Mouse (Mus musculus): ENCODE data around the gene Cog1. TPM values are rescaled to one million over a fixed set of nuclear protein-coding genes. Genes with fewer than 3 reads are reported as not detected.

Gene Cog1
- polyA plus RNA-seq, 1 experiment from 2014 or later = 24.9 TPM

- H3K4me3 ChIP-seq (ENCODE audit: low read length) = no peak overlapping the region
- no peak overlapping the region for H3K4me2 ChIP-seq (ENCODE audit: low read depth, low read length)
- no peak for ATAC-seq
- 74% methylated on average over 4 of the region's 4 CpGs for WGBS
- H3K36me3 ChIP-seq (ENCODE audit: control insufficient read depth, insufficient read depth, low read length) = peaks cover 6% of the 10 kb centered on the region; the same call in 1 of the 2 replicates
- no peaks in the 10 kb centered on the region for H3K9me3 ChIP-seq (ENCODE audit: control insufficient read depth, low read length)
- no peak overlapping the region for H3K27ac ChIP-seq (ENCODE audit: low read length)
- H3K9ac ChIP-seq (ENCODE audit: low read depth, low read length) = no peak overlapping the region
- H3K4me1 ChIP-seq (ENCODE audit: control insufficient read depth, insufficient read depth, low read length) = peaks cover 26% of the 10 kb centered on the region
- no peaks in the 10 kb centered on the region for H3K27me3 ChIP-seq (replicated peaks; ENCODE audit: control insufficient read depth, insufficient read depth, low read length)
Observed at GRCm38 (mm10) chr11:113669711-113670110, 20.7 kb downstream of the Cog1 start.

GRCm38 (mm10) chr11:113673614-113674013, 24.6 kb downstream of the Cog1 start:
- Histone ChIP-seq H3K36me3 (ENCODE audit: control insufficient read depth, insufficient read depth, low read length) (peaks cover 6% of the 10 kb centered on the region; the same call in 1 of the 2 replicates), H3K4me1 (ENCODE audit: control insufficient read depth, insufficient read depth, low read length) (peaks cover 4% of the 10 kb centered on the region), H3K4me3 (ENCODE audit: low read length) (no peak overlapping the region), H3K9me3 (ENCODE audit: control insufficient read depth, low read length) (no peaks in the 10 kb centered on the region), H3K27me3 (replicated peaks; ENCODE audit: control insufficient read depth, insufficient read depth, low read length) (no peaks in the 10 kb centered on the region), H3K9ac (ENCODE audit: low read depth, low read length) (no peak overlapping the region), H3K27ac (ENCODE audit: low read length) (no peak overlapping the region), H3K4me2 (ENCODE audit: low read depth, low read length) (no peak overlapping the region)
- 90% methylated on average over 4 of the region's 4 CpGs for WGBS
- ATAC-seq = no peak

GRCm38 (mm10) chr11:113674595-113674994, 25.6 kb downstream of the Cog1 start:
- ATAC-seq = no peak
- no peak overlapping the region for H3K4me2 ChIP-seq (ENCODE audit: low read depth, low read length)
- H3K9ac ChIP-seq (ENCODE audit: low read depth, low read length) = no peak overlapping the region
- peaks cover 6% of the 10 kb centered on the region; the same call in 1 of the 2 replicates for H3K36me3 ChIP-seq (ENCODE audit: control insufficient read depth, insufficient read depth, low read length)
- H3K27ac ChIP-seq (ENCODE audit: low read length) = no peak overlapping the region
- H3K4me3 ChIP-seq (ENCODE audit: low read length) = no peak overlapping the region
- no peaks in the 10 kb centered on the region for H3K27me3 ChIP-seq (replicated peaks; ENCODE audit: control insufficient read depth, insufficient read depth, low read length)
- no peaks in the 10 kb centered on the region for H3K9me3 ChIP-seq (ENCODE audit: control insufficient read depth, low read length)
- H3K4me1 ChIP-seq (ENCODE audit: control insufficient read depth, insufficient read depth, low read length) = no peaks in the 10 kb centered on the region
- 86% methylated on average over 5 of the region's 5 CpGs for WGBS

GRCm38 (mm10) chr11:113676847-113677246, 27.9 kb downstream of the Cog1 start:
- Histone ChIP-seq H3K27me3 (replicated peaks; ENCODE audit: control insufficient read depth, insufficient read depth, low read length) (no peaks in the 10 kb centered on the region), H3K4me2 (ENCODE audit: low read depth, low read length) (no peak overlapping the region), H3K4me1 (ENCODE audit: control insufficient read depth, insufficient read depth, low read length) (peaks cover 6% of the 10 kb centered on the region; the same call in 1 of the 2 replicates), H3K9ac (ENCODE audit: low read depth, low read length) (no peak overlapping the region), H3K36me3 (ENCODE audit: control insufficient read depth, insufficient read depth, low read length) (peaks cover 6% of the 10 kb centered on the region; the same call in 1 of the 2 replicates), H3K9me3 (ENCODE audit: control insufficient read depth, low read length) (no peaks in the 10 kb centered on the region), H3K27ac (ENCODE audit: low read length) (no peak overlapping the region), H3K4me3 (ENCODE audit: low read length) (no peak overlapping the region)
- no peak for ATAC-seq
- WGBS = 81% methylated on average over 2 of the region's 2 CpGs

GRCm38 (mm10) chr11:113677378-113677777, 28.4 kb downstream of the Cog1 start:
- Histone ChIP-seq H3K4me2 (ENCODE audit: low read depth, low read length) (no peak overlapping the region), H3K27ac (ENCODE audit: low read length) (no peak overlapping the region), H3K9me3 (ENCODE audit: control insufficient read depth, low read length) (no peaks in the 10 kb centered on the region), H3K36me3 (ENCODE audit: control insufficient read depth, insufficient read depth, low read length) (peaks cover 6% of the 10 kb centered on the region; the same call in 1 of the 2 replicates), H3K4me3 (ENCODE audit: low read length) (no peak overlapping the region), H3K27me3 (replicated peaks; ENCODE audit: control insufficient read depth, insufficient read depth, low read length) (no peaks in the 10 kb centered on the region), H3K9ac (ENCODE audit: low read depth, low read length) (no peak overlapping the region), H3K4me1 (ENCODE audit: control insufficient read depth, insufficient read depth, low read length) (peaks cover 6% of the 10 kb centered on the region; the same call in 1 of the 2 replicates)
- 97% methylated on average over 2 of the region's 2 CpGs for WGBS
- no peak for ATAC-seq

GRCm38 (mm10) chr11:113678373-113678772, 29.4 kb downstream of the Cog1 start:
- Histone ChIP-seq H3K27ac (ENCODE audit: low read length) (no peak overlapping the region), H3K4me1 (ENCODE audit: control insufficient read depth, insufficient read depth, low read length) (peaks cover 10% of the 10 kb centered on the region; the same call in 1 of the 2 replicates), H3K36me3 (ENCODE audit: control insufficient read depth, insufficient read depth, low read length) (0 out of 2 replicates have a peak, but pooled peaks cover 3% of the 10 kb centered on the region), H3K27me3 (replicated peaks; ENCODE audit: control insufficient read depth, insufficient read depth, low read length) (no peaks in the 10 kb centered on the region), H3K4me2 (ENCODE audit: low read depth, low read length) (no peak overlapping the region), H3K9ac (ENCODE audit: low read depth, low read length) (no peak overlapping the region), H3K4me3 (ENCODE audit: low read length) (no peak overlapping the region), H3K9me3 (ENCODE audit: control insufficient read depth, low read length) (no peaks in the 10 kb centered on the region)
- ATAC-seq = no peak
- 77% methylated on average over 8 of the region's 8 CpGs for WGBS

- ATAC-seq = no peak
- no peak overlapping the region for H3K4me2 ChIP-seq (ENCODE audit: low read depth, low read length)
- H3K27me3 ChIP-seq (replicated peaks; ENCODE audit: control insufficient read depth, insufficient read depth, low read length) = no peaks in the 10 kb centered on the region
- no peak overlapping the region for H3K4me3 ChIP-seq (ENCODE audit: low read length)
- H3K9ac ChIP-seq (ENCODE audit: low read depth, low read length) = no peak overlapping the region
- peaks cover 16% of the 10 kb centered on the region for H3K4me1 ChIP-seq (ENCODE audit: control insufficient read depth, insufficient read depth, low read length)
- no peaks in the 10 kb centered on the region for H3K36me3 ChIP-seq (ENCODE audit: control insufficient read depth, insufficient read depth, low read length)
- H3K27ac ChIP-seq (ENCODE audit: low read length) = no peak overlapping the region
- no peaks in the 10 kb centered on the region for H3K9me3 ChIP-seq (ENCODE audit: control insufficient read depth, low read length)
- WGBS = 86% methylated on average over 2 of the region's 2 CpGs
Observed at GRCm38 (mm10) chr11:113680954-113681353, 32.0 kb downstream of the Cog1 start.

GRCm38 (mm10) chr11:113681979-113682378, 33.0 kb downstream of the Cog1 start:
- H3K27me3 ChIP-seq (replicated peaks; ENCODE audit: control insufficient read depth, insufficient read depth, low read length) = no peaks in the 10 kb centered on the region
- H3K4me1 ChIP-seq (ENCODE audit: control insufficient read depth, insufficient read depth, low read length) = peaks cover 22% of the 10 kb centered on the region
- no peak overlapping the region for H3K27ac ChIP-seq (ENCODE audit: low read length)
- H3K9ac ChIP-seq (ENCODE audit: low read depth, low read length) = no peak overlapping the region
- no peak for ATAC-seq
- no peak overlapping the region for H3K4me3 ChIP-seq (ENCODE audit: low read length)
- no peak overlapping the region for H3K4me2 ChIP-seq (ENCODE audit: low read depth, low read length)
- no peaks in the 10 kb centered on the region for H3K9me3 ChIP-seq (ENCODE audit: control insufficient read depth, low read length)
- no peaks in the 10 kb centered on the region for H3K36me3 ChIP-seq (ENCODE audit: control insufficient read depth, insufficient read depth, low read length)

- H3K36me3 ChIP-seq (ENCODE audit: control insufficient read depth, insufficient read depth, low read length) = peaks cover 5% of the 10 kb centered on the region; the same call in 1 of the 2 replicates
- peak; percentile 34 for ATAC-seq
- H3K27ac ChIP-seq (ENCODE audit: low read length) = peak overlapping the region; percentile 97
- peak overlapping the region; percentile 93 for H3K4me3 ChIP-seq (ENCODE audit: low read length)
- WGBS = 1% methylated on average over 38 of the region's 38 CpGs
- H3K9me3 ChIP-seq (ENCODE audit: control insufficient read depth, low read length) = no peaks in the 10 kb centered on the region
- H3K4me2 ChIP-seq (ENCODE audit: low read depth, low read length) = peak overlapping the region; percentile 79
- peak overlapping the region; percentile 91 for H3K9ac ChIP-seq (ENCODE audit: low read depth, low read length)
- peaks cover 23% of the 10 kb centered on the region for H3K4me1 ChIP-seq (ENCODE audit: control insufficient read depth, insufficient read depth, low read length)
- H3K27me3 ChIP-seq (replicated peaks; ENCODE audit: control insufficient read depth, insufficient read depth, low read length) = no peaks in the 10 kb centered on the region
Observed at GRCm38 (mm10) chr11:113682897-113683626, 34.1 kb downstream of the Cog1 start.
